Mouse (Mus musculus) liver, embryonic 18 days (tissue): ENCODE results near the gene 1700037H04Rik. TPM values are rescaled to one million over a fixed set of nuclear protein-coding genes. Genes with fewer than 3 reads are reported as not detected.

Experiments used
- polyA plus RNA-seq: library from polyadenylated mRNA; depleted of rRNA; stranded (reverse); fragments of >200 nt; gene quantifications from 2 replicates; pipeline ENCODE4 v1.2.3, GENCODE M21; 2012; rRNA removed

1700037H04Rik gene
- 53.4 and 66.1 TPM in 2 replicates for polyA plus RNA-seq

DNA sequence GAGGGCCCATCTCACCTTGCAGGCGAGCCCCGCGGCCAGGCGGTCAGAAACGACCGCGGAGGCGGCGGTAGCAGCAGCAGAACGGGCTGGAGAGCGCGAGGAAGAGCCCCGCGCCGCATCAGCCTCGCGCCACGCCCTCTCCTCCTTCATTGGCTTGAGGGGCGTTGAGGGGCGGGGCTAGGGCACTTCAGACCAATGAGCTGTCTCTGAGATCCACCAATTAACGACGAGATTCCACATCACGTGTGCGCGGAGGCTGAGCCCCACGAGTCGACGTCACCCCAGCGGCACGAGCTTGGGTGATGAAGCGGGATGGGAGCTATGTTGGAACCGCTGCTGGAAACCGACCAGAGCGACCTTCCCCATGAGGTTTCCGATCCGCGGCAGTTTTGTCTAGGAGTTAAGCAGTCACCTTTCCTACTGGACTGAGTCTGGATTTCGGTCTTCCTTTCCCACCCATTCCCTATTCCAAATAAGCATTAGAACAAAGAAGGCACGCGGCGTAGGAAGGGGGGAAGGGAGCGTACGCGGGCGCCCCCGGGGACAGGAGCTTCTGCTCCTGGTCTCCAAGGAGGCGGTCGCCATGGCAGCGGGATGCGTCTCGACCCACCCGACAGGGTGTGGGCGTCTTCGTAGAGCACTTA, at the start of gene 1700037H04Rik:
Gene 1700037H04Rik, minus strand, starts transcription at position 144 of the 644 bp plus-strand sequence.

DNA sequence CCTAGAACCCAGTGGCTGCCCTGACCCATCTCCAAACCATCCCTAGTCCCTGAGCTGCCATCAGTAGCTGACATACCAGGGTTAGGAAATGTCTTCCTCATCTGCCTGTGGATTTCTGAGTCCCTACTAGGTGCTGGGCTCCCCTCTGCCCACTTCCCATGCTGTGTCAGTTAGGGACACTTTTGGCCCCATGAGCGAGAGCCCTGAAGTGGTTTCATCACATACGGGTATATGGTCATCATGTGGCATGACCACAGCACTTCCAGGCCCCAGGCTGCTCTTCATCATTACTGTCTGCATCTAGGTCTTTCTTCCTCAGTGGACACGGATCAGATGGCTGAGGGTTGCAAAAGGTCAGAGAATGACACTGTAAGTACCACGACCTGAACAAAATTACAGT, 46.9 kb upstream of the 1700037H04Rik start, which contains the start of gene Ap5s1:
Gene Ap5s1, plus strand, starts transcription at position 301 of the 400 bp plus-strand sequence.

DNA sequence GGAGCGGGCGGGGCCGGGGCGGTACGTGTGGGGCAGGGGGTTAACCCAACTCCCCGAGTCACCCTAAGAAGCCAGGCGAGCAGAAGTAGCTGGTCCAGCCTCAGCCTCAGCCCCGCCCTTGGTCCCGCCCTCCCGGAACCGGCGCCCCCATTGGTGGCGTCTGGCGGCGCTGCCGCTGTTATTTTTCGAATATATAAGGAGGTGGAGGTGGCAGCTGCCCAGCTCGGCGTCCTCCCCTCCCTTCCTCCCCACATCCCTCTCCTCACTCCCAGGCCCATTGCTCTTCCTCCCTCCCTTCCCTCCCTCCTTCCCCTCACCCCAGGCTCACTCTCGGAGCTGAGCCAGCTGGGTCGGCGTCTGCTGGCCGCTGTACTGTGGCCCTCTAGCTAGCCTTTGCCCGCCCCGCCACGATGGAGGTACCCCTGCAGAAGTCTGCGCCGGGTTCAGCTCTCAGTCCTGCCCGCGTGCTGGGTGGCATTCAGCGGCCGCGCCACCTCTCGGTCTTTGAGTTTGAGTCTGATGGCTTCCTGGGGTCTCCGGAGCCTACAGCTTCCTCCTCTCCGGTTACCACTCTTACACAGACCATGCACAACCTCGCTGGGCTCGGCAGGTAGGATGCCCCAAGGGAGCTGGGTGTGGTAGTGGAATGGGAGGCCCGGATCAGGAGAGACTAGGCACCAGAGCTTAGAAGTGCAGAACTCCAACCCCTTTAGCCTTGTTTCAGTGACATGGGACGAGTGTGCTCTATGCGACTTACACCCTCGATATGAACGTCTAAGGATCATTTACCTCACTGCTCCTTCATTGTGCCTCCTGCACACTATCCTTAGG, 27.1 kb upstream of the 1700037H04Rik start, which contains the start of the genes Cdc25b and Spef1:
Gene Cdc25b, plus strand, starts transcription at position 179 of the 831 bp plus-strand sequence.
Gene Spef1, minus strand, starts transcription at position 512 of the 831 bp plus-strand sequence.

DNA sequence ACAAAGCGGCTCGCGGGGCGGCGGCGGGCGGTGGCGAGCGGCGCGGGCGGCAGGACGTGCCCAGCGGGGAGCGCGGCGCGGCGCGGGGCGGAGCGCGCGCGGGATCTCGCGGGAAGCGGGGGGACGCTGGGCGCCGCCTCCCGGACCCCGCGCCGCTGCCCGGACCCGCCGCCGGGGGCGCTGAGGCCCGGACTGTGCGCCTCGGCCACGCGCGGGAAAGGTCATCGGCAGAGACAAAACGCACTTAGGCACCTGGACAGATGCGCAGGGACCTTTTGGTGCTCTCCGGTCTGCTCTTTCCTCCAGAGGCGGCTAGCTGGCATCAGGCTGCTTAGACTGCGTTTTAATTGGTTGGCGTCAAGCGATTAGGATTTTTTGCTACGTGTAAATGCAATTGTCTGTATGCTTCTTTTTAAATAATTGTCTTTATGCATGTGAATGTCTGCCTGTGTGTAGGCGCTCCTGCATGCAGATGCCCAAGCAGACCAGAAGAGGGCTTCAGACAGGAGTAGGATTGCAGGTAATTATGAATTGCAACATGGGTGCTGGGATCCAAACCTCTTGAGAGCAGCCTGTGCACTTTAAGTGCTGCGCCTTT, 20.2 kb upstream of the 1700037H04Rik start, which contains the start of gene Cenpb:
Gene Cenpb, minus strand, starts transcription at position 78 of the 598 bp plus-strand sequence.

GRCm38 (mm10) chr2:131132930-131133547, 26.8 kb downstream of the 1700037H04Rik start, which contains the start of gene Gm11037:
Gm11037 (plus strand) TSS chr2:131133497.

DNA sequence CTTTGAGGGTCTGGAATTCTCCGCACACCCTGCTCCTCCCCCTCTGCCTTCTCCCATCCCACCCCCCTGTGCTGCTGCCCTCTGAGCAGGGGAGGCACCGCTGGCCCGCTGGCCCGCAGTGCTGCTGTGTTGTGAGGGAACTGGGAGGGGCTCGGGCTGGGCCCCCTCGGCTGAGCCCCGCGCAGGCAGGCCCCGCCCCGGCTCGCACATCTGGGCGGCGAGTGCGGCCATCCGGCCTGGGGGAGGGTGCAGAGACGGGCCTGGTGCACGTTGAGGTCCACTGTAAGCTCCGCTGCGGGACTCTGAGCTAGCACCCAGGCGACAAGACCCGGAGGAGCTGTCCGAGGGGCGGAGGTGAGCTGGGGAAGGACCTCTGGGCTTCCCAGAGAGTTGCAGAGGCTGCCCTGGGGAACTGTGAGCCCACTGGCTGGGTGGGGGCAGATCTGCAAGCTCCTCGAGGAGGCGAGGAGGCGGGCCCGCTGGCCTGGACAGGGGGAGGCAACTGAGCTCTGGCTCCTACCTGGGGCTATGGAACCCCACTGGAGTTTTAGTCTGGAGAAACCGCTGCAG, 32.6 kb downstream of the 1700037H04Rik start, which contains the start of gene Hspa12b:
Gene Hspa12b, plus strand, starts transcription at position 120 of the 570 bp plus-strand sequence.

Other genes with a start within 250 kb of the 1700037H04Rik start
- gene Gfra4, start 117.0 kb downstream of the 1700037H04Rik start, polyA plus RNA-seq, result 0.30 and 0.47 TPM in 2 replicates
- gene Adam33, start 96.3 kb downstream of the 1700037H04Rik start, polyA plus RNA-seq, result 1.2 and 1.7 TPM in 2 replicates
- gene Siglec1, start 73.3 kb downstream of the 1700037H04Rik start, polyA plus RNA-seq, result 5.1 and 6.2 TPM in 2 replicates
- gene Hspa12b, start 32.8 kb downstream of the 1700037H04Rik start, polyA plus RNA-seq, result 1.9 and 2.2 TPM in 2 replicates
- gene Gm11037, start 26.6 kb downstream of the 1700037H04Rik start, polyA plus RNA-seq, result not detected in 2 replicates
- gene Cenpb, start 20.0 kb upstream of the 1700037H04Rik start, polyA plus RNA-seq, result 11.9 and 12.3 TPM in 2 replicates
- gene Cdc25b, start 26.9 kb upstream of the 1700037H04Rik start, polyA plus RNA-seq, result 82.9 and 102 TPM in 2 replicates
- 1.6 and 1.9 TPM in 2 replicates for gene Spef1, start 27.2 kb upstream of the 1700037H04Rik start, polyA plus RNA-seq
- gene Ap5s1, start 47.0 kb upstream of the 1700037H04Rik start, polyA plus RNA-seq, result 21.8 and 22.1 TPM in 2 replicates
- 33.2 and 33.6 TPM in 2 replicates for gene Mavs, start 74.0 kb upstream of the 1700037H04Rik start, polyA plus RNA-seq
- 11.8 and 12.8 TPM in 2 replicates for gene Pank2, start 102.4 kb upstream of the 1700037H04Rik start, polyA plus RNA-seq
- 1.4 TPM in 2 replicates for gene Rnf24, start 192.8 kb upstream of the 1700037H04Rik start, polyA plus RNA-seq